Mouse (Mus musculus) monocyte, adult 5-6 weeks (primary cell): ENCODE measurements around the gene Dbn1. TPM values are rescaled to one million over a fixed set of nuclear protein-coding genes. Genes with fewer than 3 reads are reported as not detected.
A peak's percentile ranks its signal among the peaks of the same experiment; 100 is the strongest.

Experiments
- ATAC-seq: fragments of 153-309, 156-312 bp; replicated peaks from 2 replicates; pipeline ENCODE4 v1.8.0; 2017; ENCODE audit warnings: mild to moderate bottlenecking; ENCODE audit not compliant: low TSS enrichment, insufficient number of reproducible peaks, severe bottlenecking, poor library complexity, low FRiP score
- total RNA-seq: library from RNA; stranded (forward); fragments of 200-1000, 200-491, 200-594 nt; gene quantifications from 3 replicates; pipeline ENCODE4 v1.2.3, GENCODE M21; 2017

The Dbn1 gene
- total RNA-seq, 1 experiment from 2014 or later, result not detected

DNA sequence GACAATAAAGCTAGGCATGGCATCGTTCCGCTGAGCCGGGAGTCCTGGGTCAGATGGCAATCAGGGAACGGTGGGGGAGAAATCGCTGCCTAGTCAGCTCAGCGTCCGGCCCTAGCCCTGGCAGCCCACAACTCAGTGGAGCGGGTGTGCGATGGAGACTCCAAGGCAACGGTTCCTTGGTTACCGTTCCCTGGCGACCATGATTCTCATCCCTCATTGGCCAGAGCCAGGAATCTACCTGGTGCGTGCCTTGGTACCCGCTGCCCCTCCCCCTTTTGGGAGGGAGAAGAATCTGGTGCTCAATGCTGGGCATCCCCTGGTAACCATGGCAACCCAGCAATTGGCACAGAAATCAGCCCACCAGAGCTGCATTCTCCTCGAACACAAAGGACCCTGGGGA lies 4.3 kb downstream of the Dbn1 start:
- ATAC-seq, result no peak

DNA sequence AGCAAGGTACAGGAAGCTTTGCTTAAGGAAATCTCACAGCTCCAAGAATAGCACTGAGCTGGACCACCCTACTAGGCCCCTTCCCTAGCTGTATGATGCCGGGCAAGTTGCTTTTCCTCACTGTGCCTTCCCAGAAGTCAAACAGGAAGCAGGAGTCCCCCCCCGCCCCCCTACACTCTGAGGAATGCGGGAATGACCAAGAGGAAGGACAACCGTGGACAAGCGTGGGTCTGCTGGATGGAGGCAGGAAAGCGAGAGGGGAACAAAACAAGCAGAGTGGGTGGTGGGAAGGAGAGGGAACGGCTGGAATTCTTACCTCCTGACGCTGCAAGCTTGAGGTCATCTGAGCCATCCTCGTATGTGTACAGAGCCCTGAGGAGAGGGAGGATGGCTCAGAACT lies 4.8 kb downstream of the Dbn1 start:
- ATAC-seq, result no peak

- no peak for ATAC-seq
These were observed 5.4 kb downstream of the Dbn1 start for GRCm38 (mm10) chr13:55482542-55482941.

- no peak for ATAC-seq
These were observed 8.0 kb downstream of the Dbn1 start for GRCm38 (mm10) chr13:55479929-55480328.

DNA sequence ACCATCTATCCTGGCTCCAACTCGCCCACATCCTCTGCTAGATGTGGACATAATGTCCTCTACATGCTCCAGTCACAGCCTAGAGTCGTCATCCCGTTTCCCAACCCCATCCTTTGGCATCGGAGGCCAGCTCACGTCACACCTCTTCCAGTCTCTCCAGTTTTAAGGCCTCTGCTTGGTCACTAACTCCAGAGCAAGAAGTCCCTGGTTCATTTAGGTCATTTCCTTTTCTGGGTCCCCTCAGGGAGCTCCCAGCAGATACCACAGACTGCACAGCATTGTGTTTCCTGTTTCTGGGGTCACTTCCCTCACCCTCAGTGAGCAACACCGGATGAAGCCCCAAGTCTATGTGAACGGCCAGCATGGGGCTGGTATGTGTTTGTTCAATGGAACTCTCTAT lies 8.9 kb downstream of the Dbn1 start:
- ATAC-seq, result peak; percentile 48

- ATAC-seq, result no peak
These were observed 9.9 kb downstream of the Dbn1 start for GRCm38 (mm10) chr13:55478036-55478435.

DNA sequence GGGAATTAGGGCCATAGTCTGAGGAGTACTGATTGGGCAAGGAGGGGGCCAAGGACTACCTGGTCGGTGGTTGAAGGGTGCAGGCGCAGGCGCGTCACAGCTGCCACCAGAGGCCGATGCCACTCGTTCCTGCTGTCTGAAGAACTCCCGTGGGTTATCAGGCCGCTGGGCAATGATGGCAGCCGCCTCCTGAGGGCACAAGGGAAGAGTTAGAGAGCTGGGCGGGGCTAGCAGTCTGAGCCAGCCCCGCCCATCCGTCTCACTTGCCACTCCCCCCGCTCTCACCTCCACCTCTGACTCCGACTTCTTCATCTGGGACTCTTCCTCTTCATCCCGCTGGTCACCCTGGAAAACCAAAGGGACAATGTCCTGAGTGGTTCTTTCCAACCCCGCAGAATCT lies 10.4 kb downstream of the Dbn1 start:
- no peak for ATAC-seq

DNA sequence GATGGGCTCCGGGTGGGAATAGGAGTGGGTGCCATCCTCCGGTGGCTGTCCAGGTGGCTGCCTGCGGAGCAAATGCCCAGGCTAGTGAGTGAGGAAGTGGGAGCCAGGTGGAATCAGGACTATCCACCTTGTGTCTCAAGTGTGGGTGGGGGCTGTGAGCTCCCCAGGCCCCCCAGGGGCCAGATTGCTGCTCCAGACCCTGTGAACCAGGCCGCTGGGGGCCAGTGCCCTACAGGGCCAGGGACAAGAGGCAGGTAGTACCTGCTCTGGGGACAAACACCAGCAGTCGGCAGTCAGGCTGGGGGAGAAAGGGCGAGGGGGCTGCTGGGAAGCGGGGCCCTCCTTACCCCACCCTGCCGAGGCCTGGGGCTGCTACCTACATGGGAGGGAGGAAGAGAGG lies 11.7 kb downstream of the Dbn1 start:
- ATAC-seq, result no peak

DNA sequence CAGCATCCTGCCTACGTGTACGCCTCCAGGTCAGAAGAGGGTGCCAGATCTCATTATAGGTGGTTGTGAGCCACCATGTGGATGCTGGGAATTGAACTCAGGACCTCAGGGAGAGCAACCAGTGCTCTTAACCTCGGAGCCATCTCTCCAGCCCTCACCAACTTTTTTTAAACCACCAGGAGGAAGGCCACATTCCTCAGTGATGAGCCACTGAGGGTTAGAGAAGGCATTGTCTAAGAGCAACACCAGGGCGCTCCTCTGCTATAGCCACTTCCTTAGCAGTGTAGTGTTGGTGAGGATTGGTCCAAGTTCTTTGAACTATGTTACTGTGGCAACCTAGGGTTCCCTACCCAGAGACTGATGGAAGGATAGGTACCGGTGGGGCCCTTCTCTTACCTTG lies 12.2 kb downstream of the Dbn1 start:
- no peak for ATAC-seq

DNA sequence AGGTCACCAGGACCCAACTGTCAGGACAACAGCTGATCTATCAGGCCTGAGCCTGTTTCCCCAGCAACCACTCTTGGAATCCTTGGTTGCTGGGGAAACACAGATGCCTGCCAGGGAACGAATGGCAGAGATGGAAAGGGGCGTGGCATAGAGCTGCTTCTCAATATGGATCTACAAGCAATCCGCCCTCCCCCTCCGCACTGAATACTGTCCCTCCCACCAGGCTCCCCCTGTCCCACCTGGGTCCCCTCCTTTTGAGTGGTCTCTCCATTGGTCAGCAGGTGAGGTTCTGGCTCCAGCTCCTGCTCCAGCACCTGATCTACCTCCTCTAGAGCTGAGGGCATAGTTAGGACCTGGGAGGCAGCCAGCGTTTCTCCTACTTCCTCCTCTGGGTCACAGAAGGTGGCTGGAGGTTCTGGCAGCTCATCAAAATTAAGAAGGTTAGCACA lies 13.3 kb downstream of the Dbn1 start:
- ATAC-seq, result no peak

DNA sequence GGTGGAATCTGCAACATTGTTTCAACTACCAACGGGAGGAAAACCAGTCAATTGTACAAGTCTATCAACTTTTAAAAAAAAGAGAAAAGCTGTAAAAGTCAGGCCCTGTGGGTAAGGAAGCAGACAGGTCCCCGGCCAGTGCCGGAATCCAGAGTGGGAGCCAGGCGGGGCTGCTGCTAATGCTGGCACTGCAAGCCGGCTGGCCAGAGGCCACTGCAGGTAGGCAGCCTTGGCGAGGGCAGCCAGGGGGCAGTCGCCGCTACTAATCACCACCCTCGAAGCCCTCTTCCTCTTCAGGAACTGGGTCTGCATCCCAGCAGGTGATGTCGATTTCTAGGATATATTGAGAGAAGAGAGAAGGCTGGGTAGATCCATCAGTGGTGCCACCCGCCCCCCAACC lies 13.9 kb downstream of the Dbn1 start:
- no peak for ATAC-seq

DNA sequence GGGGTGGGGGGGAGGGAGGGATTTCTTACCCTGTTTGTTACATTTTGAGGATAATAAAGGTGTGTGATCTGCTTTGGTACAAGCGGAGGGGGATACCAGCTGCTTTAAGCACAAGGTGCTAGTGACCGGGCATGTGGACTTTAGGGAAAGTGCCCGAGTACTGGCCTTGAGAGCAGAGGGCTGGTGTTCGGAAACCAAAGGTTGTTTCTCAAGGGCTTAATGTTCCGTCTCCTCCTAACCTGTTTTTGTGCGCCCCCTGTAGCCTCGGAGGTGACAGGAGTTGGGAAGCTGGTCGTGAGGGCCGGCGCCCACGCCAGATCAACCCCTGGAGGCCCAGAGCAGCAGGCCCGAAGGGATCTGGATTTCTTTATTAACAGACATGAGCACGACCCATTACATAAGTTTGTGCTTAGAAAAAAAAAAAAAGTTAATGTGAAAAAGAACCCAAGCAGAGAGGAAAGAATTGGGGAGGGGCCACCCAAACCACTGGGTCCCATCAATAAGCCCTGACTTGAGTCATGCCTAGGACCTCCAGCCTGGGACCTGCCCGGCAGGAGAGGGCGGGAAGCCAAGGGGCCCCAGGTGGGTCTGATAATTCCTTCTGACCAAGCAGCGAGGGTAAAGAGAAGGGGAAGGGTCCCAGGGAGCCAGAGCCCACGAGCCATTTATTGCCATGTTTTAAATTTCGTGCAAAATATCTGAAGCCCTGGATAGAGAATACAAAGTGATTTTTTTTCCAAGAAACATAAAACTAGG lies 14.7 kb downstream of the Dbn1 start:
- ATAC-seq, result no peak

DNA sequence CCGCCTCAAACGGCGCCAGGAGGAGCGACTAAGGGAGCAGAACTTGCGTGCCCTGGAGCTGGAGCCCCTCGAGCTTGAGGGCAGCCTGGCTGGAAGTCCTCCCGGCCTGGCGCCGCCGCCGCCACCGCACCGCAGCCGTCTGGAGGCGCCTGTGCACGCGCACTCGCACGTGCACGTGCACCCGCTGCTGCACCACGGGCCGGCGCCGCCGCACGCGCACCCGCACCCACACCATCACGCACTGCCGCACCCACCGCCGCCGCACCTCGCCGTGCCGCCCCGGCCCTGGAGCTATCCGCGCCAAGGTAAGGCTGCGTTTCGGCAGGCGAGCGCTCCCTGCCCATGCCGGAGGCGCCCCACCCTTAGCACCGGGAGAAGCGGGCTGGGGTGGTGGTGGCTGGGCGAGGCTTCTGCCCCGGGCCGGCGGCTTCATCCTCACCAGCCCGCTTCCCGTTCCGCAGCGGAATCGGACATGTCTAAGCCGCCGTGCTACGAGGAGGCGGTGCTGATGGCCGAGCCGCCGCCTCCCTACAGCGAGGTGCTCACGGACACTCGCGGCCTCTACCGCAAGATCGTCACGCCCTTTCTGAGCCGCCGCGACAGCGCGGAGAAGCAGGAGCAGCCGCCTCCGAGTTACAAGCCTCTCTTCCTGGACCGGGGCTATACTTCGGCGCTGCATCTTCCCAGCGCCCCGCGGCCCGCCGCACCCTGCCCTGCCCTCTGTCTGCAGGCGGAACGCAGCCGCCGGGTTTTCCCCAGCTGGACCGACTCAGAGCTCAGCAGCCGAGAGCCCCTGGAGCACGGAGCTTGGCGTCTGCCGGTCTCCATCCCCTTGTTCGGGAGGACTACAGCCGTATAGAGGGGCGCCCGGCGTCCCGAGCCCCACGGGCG lies 15.5 kb downstream of the Dbn1 start:
- peak; percentile 11; the same call in 1 of the 2 replicates for ATAC-seq

DNA sequence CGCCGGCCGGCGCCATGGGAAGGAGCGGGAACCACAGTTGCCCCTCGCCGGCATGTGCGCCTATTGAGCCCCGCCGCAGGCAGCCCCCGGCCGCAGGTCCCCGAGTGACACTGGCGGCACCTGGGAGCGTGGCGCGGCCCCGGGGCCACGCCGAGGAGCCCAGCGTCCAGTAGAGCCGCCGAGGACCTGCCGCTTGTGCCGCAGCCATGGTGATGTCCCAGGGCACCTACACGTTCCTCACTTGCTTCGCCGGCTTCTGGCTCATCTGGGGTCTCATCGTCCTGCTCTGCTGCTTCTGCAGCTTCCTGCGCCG lies 16.1 kb downstream of the Dbn1 start:
- ATAC-seq, result no peak

GRCm38 (mm10) chr13:55471156-55471818 lies 16.6 kb downstream of the Dbn1 start:
- peak; percentile 29 for ATAC-seq

DNA sequence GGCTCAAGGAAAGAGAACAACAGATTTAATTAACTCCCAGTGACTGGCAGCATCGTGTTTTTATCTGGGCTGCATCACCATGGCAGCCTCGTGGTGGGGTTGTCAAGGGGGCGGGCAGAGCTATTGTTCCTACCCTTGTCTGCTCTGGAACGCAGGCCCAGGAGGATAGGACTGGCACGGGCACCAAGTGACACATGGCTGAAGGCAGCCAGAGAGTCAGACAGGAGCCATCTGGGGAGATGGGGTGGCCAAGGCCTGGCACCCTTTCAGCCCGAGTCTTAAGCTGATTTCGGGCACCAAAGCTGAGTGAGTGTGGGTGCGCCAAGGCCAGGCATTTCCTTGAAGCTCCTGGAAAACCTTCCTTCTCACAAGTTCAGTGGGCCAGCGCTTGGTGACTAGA lies 17.5 kb downstream of the Dbn1 start:
- no peak for ATAC-seq

DNA sequence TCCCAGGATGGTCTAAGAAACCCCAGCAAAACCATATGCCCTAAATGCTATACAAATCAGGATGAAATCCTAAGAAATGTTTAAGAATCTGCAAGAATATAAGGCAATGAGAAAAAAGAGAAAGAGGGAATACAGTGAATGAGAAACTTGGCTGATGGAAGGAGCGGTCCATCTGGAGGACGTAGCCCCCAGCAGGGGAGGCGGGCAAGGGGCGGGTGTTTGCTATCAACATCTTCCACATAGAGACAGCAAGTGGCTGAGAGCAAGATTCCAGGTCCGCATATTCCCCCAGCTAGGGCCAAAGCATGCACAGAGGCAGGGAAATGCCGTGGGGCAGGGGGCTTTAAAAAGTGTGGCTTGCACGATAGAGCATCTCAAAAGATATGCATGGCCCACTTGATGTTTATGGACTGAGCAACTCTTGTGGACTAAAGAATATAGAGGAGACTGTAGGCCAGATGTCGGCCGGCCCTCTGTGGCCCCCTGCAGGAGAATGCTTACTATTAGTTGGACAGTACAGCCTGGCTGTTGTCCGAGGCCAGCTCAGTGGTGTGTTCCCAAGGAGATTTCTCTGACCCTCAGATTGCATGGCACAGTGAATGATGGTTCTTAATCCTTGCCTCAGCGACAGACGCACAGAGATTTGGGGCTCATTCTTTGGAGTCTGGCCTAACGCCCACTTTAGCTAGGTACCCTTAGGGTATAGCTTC lies 18.9 kb downstream of the Dbn1 start:
- 0 out of 2 replicates have a peak, but pooled peaks have one; percentile 10 for ATAC-seq

- ATAC-seq, result no peak
These were observed 22.0 kb downstream of the Dbn1 start for GRCm38 (mm10) chr13:55465830-55466440.
